Mouse (Mus musculus) forebrain, embryonic 14.5 days (tissue): ENCODE measurements around the gene Cdca4. TPM values are rescaled to one million over a fixed set of nuclear protein-coding genes. Genes with fewer than 3 reads are reported as not detected.

Experiments
- polyA plus RNA-seq: library from polyadenylated mRNA; unstranded; fragments of >200 nt; fragmentation: Nextera tagmentation; extraction: Ambion mirVana; gene quantifications from 2 replicates; pipeline ENCODE4 v1.2.1, GENCODE M21; 2014

Cdca4 gene
- polyA plus RNA-seq, 1 experiment from 2014 or later, result 112 TPM

Other genes with a start within 250 kb of the Cdca4 start
- 2.6 and 2.9 TPM in 2 replicates for gene Inf2, start 240.6 kb downstream of the Cdca4 start, polyA plus RNA-seq
- 2.0 and 2.1 TPM in 2 replicates for gene Adssl1, start 209.4 kb downstream of the Cdca4 start, polyA plus RNA-seq
- gene Siva1, start 184.7 kb downstream of the Cdca4 start, polyA plus RNA-seq, result 94.1 and 155 TPM in 2 replicates
- gene Akt1, start 154.5 kb downstream of the Cdca4 start, polyA plus RNA-seq, result 61.7 and 65.4 TPM in 2 replicates
- 1.0 and 1.8 TPM in 2 replicates for gene Zbtb42, start 150.6 kb downstream of the Cdca4 start, polyA plus RNA-seq
- 10.3 and 15.7 TPM in 2 replicates for gene Cep170b, start 109.0 kb downstream of the Cdca4 start, polyA plus RNA-seq
- gene Pld4, start 68.8 kb downstream of the Cdca4 start, polyA plus RNA-seq, result 5.9 and 7.0 TPM in 2 replicates
- 0.29 and 0.51 TPM in 2 replicates for gene Ahnak2, start 26.8 kb downstream of the Cdca4 start, polyA plus RNA-seq
- 17.0 and 19.4 TPM in 2 replicates for gene Clba1, start 20.5 kb downstream of the Cdca4 start, polyA plus RNA-seq
- gene Gpr132, start 38.8 kb upstream of the Cdca4 start, polyA plus RNA-seq, result not detected in 2 replicates
- gene Jag2, start 100.4 kb upstream of the Cdca4 start, polyA plus RNA-seq, result 5.3 and 7.5 TPM in 2 replicates
- 62.8 and 75.9 TPM in 2 replicates for gene Nudt14, start 112.7 kb upstream of the Cdca4 start, polyA plus RNA-seq
- gene Btbd6, start 147.1 kb upstream of the Cdca4 start, polyA plus RNA-seq, result 35.0 and 37.5 TPM in 2 replicates
- 43.0 and 51.0 TPM in 2 replicates for gene Brf1, start 171.3 kb upstream of the Cdca4 start, polyA plus RNA-seq
- gene Pacs2, start 185.1 kb upstream of the Cdca4 start, polyA plus RNA-seq, result 16.1 and 21.6 TPM in 2 replicates
- gene Tex22, start 245.1 kb upstream of the Cdca4 start, polyA plus RNA-seq, result not detected in 2 replicates